Mouse (Mus musculus): ENCODE results near the gene Gpr34. TPM values are rescaled to one million over a fixed set of nuclear protein-coding genes. Genes with fewer than 3 reads are reported as not detected.

Gpr34 gene
- polyA plus RNA-seq, 1 experiment = 0.43 TPM

GRCm38 (mm10) chrX:13612115-13612514, 19.8 kb upstream of the Gpr34 start:
- WGBS = 70% methylated on average over 2 of the region's 2 CpGs
- DNase-seq = no peak
- Histone ChIP-seq H3K27me3 (ENCODE audit: control insufficient read depth, insufficient read depth, low read length) (no peaks in the 10 kb centered on the region), H3K4me3 (ENCODE audit: control insufficient read depth, insufficient read depth, low read length) (no peak overlapping the region), H3K27ac (ENCODE audit: control insufficient read depth, insufficient read depth, low read length) (no peak overlapping the region), H3K4me1 (replicated peaks; ENCODE audit: control insufficient read depth, insufficient read depth, low read length) (no peaks in the 10 kb centered on the region), H3K36me3 (ENCODE audit: control insufficient read depth, insufficient read depth, low read length) (no peaks in the 10 kb centered on the region)
- no peak for TF ChIP-seq CTCF (IDR thresholded peaks at IDR 0.05; ENCODE audit: borderline replicate concordance, control insufficient read depth, extremely low read depth, insufficient read depth, low read length, poor library complexity)
- no peak for TF ChIP-seq POLR2A (IDR thresholded peaks at IDR 0.05; ENCODE audit: control insufficient read depth, extremely low read depth, insufficient read depth, low read length, poor library complexity)

GRCm38 (mm10) chrX:13616726-13617125, 15.2 kb upstream of the Gpr34 start:
- TF ChIP-seq CTCF (IDR thresholded peaks at IDR 0.05; ENCODE audit: borderline replicate concordance, control insufficient read depth, extremely low read depth, insufficient read depth, low read length, poor library complexity) (no peak), POLR2A (IDR thresholded peaks at IDR 0.05; ENCODE audit: control insufficient read depth, extremely low read depth, insufficient read depth, low read length, poor library complexity) (no peak)
- H3K4me1 ChIP-seq (replicated peaks; ENCODE audit: control insufficient read depth, insufficient read depth, low read length) = no peaks in the 10 kb centered on the region; the same call in 1 of the 2 replicates
- 89% methylated on average over 1 of the region's 1 CpGs for WGBS
- H3K36me3 ChIP-seq (ENCODE audit: control insufficient read depth, insufficient read depth, low read length) = no peaks in the 10 kb centered on the region
- H3K27ac ChIP-seq (ENCODE audit: control insufficient read depth, insufficient read depth, low read length) = no peak overlapping the region
- H3K27me3 ChIP-seq (ENCODE audit: control insufficient read depth, insufficient read depth, low read length) = no peaks in the 10 kb centered on the region
- no peak overlapping the region for H3K4me3 ChIP-seq (ENCODE audit: control insufficient read depth, insufficient read depth, low read length)
- DNase-seq = no peak

GRCm38 (mm10) chrX:13617294-13617693, 14.6 kb upstream of the Gpr34 start:
- DNase-seq = no peak
- Histone ChIP-seq H3K4me3 (ENCODE audit: control insufficient read depth, insufficient read depth, low read length) (no peak overlapping the region), H3K27ac (ENCODE audit: control insufficient read depth, insufficient read depth, low read length) (no peak overlapping the region), H3K36me3 (ENCODE audit: control insufficient read depth, insufficient read depth, low read length) (no peaks in the 10 kb centered on the region), H3K27me3 (ENCODE audit: control insufficient read depth, insufficient read depth, low read length) (no peaks in the 10 kb centered on the region), H3K4me1 (replicated peaks; ENCODE audit: control insufficient read depth, insufficient read depth, low read length) (no peaks in the 10 kb centered on the region; the same call in 1 of the 2 replicates)
- TF ChIP-seq POLR2A (IDR thresholded peaks at IDR 0.05; ENCODE audit: control insufficient read depth, extremely low read depth, insufficient read depth, low read length, poor library complexity) = no peak
- TF ChIP-seq CTCF (IDR thresholded peaks at IDR 0.05; ENCODE audit: borderline replicate concordance, control insufficient read depth, extremely low read depth, insufficient read depth, low read length, poor library complexity) = no peak
- 95% methylated on average over 1 of the region's 1 CpGs for WGBS

DNA sequence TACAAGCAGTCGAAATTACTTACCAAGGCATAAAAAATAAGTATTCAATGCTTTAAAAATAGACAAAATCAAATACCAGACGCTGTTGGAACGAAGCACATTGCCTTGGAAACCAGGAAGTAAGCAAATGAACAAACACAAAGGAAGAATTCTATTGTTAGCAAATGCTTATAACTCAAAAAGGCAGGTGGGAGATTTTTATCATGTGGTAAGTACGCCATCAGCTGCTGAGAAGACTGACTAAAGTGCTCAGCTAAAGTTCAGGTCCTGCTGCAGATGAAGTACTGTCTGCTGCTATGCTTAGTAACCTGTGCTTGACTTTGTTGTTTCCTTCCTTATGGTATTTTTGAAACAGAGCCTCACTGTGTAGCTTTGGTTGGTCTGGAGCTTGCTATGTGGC, 13.4 kb upstream of the Gpr34 start:
- H3K4me1 ChIP-seq (replicated peaks; ENCODE audit: control insufficient read depth, insufficient read depth, low read length) = peaks cover 2% of the 10 kb centered on the region; the same call in 1 of the 2 replicates
- H3K27ac ChIP-seq (ENCODE audit: control insufficient read depth, insufficient read depth, low read length) = no peak overlapping the region
- WGBS = 6% methylated on average over 4 of the region's 4 CpGs
- no peaks in the 10 kb centered on the region for H3K36me3 ChIP-seq (ENCODE audit: control insufficient read depth, insufficient read depth, low read length)
- DNase-seq = no peak
- H3K27me3 ChIP-seq (ENCODE audit: control insufficient read depth, insufficient read depth, low read length) = no peaks in the 10 kb centered on the region
- H3K4me3 ChIP-seq (ENCODE audit: control insufficient read depth, insufficient read depth, low read length) = no peak overlapping the region
- TF ChIP-seq CTCF (IDR thresholded peaks at IDR 0.05; ENCODE audit: borderline replicate concordance, control insufficient read depth, extremely low read depth, insufficient read depth, low read length, poor library complexity) (no peak), POLR2A (IDR thresholded peaks at IDR 0.05; ENCODE audit: control insufficient read depth, extremely low read depth, insufficient read depth, low read length, poor library complexity) (no peak)

DNA sequence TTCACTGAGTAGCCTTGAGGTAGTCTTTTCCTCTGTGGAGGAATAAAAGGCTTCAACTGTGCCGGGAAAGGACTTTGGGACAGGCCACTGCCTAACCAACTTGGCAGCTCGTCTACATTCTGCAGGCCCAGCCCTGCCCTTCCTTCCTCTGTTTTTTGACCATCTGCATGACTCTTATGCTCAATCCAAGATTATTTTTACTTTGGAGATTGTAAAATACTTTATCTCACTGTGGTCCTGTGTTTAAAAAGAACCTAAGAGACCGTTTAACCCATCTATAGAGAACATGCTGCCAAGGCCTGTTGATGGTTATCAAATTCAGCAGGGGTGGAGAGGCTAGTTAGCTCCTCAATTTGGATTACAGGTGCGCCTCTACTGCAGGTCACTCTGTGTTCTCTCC, 10.4 kb upstream of the Gpr34 start:
- DNase-seq = no peak
- Histone ChIP-seq H3K27ac (ENCODE audit: control insufficient read depth, insufficient read depth, low read length) (no peak overlapping the region), H3K27me3 (ENCODE audit: control insufficient read depth, insufficient read depth, low read length) (no peaks in the 10 kb centered on the region), H3K4me1 (replicated peaks; ENCODE audit: control insufficient read depth, insufficient read depth, low read length) (peaks cover 2% of the 10 kb centered on the region; the same call in 1 of the 2 replicates), H3K4me3 (ENCODE audit: control insufficient read depth, insufficient read depth, low read length) (no peak overlapping the region), H3K36me3 (ENCODE audit: control insufficient read depth, insufficient read depth, low read length) (no peaks in the 10 kb centered on the region)
- TF ChIP-seq CTCF (IDR thresholded peaks at IDR 0.05; ENCODE audit: borderline replicate concordance, control insufficient read depth, extremely low read depth, insufficient read depth, low read length, poor library complexity) (no peak), POLR2A (IDR thresholded peaks at IDR 0.05; ENCODE audit: control insufficient read depth, extremely low read depth, insufficient read depth, low read length, poor library complexity) (no peak)
- WGBS = 70% methylated on average over 4 of the region's 4 CpGs

DNA sequence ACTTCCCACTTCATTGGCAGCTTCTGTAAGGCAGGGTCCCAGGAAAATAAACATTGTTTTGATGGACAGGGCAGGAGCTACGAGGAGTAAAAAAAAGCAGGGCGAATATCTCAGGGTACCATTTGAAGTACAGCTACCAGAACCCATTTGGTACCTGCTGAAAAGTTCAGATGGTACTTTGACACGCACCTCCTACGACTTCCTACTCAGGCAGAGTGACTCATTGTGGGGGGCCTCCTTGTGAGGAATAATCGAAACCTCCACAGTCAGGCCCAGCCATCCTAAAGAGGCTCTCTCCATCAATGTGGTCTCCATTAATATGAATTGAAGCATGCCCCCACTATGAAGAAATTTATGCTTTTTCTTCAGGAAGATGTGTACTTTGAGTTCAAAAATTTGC, 9.2 kb upstream of the Gpr34 start:
- Histone ChIP-seq H3K4me1 (replicated peaks; ENCODE audit: control insufficient read depth, insufficient read depth, low read length) (peaks cover 2% of the 10 kb centered on the region; the same call in 1 of the 2 replicates), H3K27me3 (ENCODE audit: control insufficient read depth, insufficient read depth, low read length) (no peaks in the 10 kb centered on the region), H3K36me3 (ENCODE audit: control insufficient read depth, insufficient read depth, low read length) (no peaks in the 10 kb centered on the region), H3K27ac (ENCODE audit: control insufficient read depth, insufficient read depth, low read length) (no peak overlapping the region), H3K4me3 (ENCODE audit: control insufficient read depth, insufficient read depth, low read length) (no peak overlapping the region)
- WGBS = 68% methylated on average over 5 of the region's 5 CpGs
- no peak for DNase-seq
- TF ChIP-seq POLR2A (IDR thresholded peaks at IDR 0.05; ENCODE audit: control insufficient read depth, extremely low read depth, insufficient read depth, low read length, poor library complexity) (no peak), CTCF (IDR thresholded peaks at IDR 0.05; ENCODE audit: borderline replicate concordance, control insufficient read depth, extremely low read depth, insufficient read depth, low read length, poor library complexity) (no peak)

- no peaks in the 10 kb centered on the region for H3K36me3 ChIP-seq (ENCODE audit: control insufficient read depth, insufficient read depth, low read length)
- 4% methylated on average over 1 of the region's 1 CpGs for WGBS
- H3K4me3 ChIP-seq (ENCODE audit: control insufficient read depth, insufficient read depth, low read length) = no peak overlapping the region
- peaks cover 3% of the 10 kb centered on the region for H3K4me1 ChIP-seq (replicated peaks; ENCODE audit: control insufficient read depth, insufficient read depth, low read length)
- H3K27ac ChIP-seq (ENCODE audit: control insufficient read depth, insufficient read depth, low read length) = no peak overlapping the region
- H3K27me3 ChIP-seq (ENCODE audit: control insufficient read depth, insufficient read depth, low read length) = no peaks in the 10 kb centered on the region
- no peak for DNase-seq
- TF ChIP-seq CTCF (IDR thresholded peaks at IDR 0.05; ENCODE audit: borderline replicate concordance, control insufficient read depth, extremely low read depth, insufficient read depth, low read length, poor library complexity) (no peak), POLR2A (IDR thresholded peaks at IDR 0.05; ENCODE audit: control insufficient read depth, extremely low read depth, insufficient read depth, low read length, poor library complexity) (no peak)
Observed at GRCm38 (mm10) chrX:13636398-13636797, 4.5 kb downstream of the Gpr34 start.

All from thymus, adult 2 months (tissue).